Comparison of ENCODE assay signal across 18 mouse cellular contexts in the genomic region with DNA sequence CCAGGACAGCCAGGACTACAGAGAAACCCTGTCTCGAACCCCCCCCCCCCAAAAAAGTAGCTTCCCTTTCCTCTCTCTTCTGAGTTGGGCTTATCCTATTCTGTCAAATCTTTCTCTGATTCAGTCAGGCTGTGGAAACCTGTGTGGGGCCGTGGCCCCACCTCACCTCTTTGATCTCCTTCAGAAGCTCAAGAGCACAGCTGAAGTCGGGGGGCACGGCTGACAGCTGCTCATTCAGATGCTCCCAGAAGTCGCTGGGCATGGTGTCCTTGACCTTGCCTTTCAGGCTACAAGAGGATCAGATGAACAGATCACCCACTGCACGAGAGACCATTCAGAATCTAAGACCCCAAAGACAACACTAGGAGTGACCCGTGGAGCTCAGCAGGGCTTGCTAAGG. TPM values are rescaled to one million over a fixed set of nuclear protein-coding genes. Genes with fewer than 3 reads are reported as not detected.
"Had no signal": no experiment of that assay in that cellular context is flagged by ENCODE, and none has a peak within 500 bp of the region (broad histone marks: within the 10 kb centered on the region; RNA-seq: fewer than 3 reads in every experiment).

No protein-coding gene starts in this region.

- DNase-seq: lung, adult 18-20 months; lung, embryonic 14.5 days; lung, postnatal 10 days; lung, postnatal 4 days; midbrain, embryonic 14.5 days; retina, postnatal 1 day; right cerebral cortex, adult 18-20 months; right cerebral cortex, postnatal 14 days had no signal

- H3K4me3 ChIP-seq: liver, embryonic 12.5 days; midbrain, embryonic 10.5 days; midbrain, embryonic 12.5 days; myocyte; neural tube, embryonic 13.5 days; neural tube, embryonic 15.5 days; stomach, embryonic 15.5 days had no signal

- H3K36me3 ChIP-seq: liver, embryonic 12.5 days; midbrain, embryonic 10.5 days; midbrain, embryonic 12.5 days; neural tube, embryonic 13.5 days; neural tube, embryonic 15.5 days; stomach, embryonic 15.5 days had no signal

- H3K27ac ChIP-seq: liver, embryonic 12.5 days; liver, embryonic 14.5 days; midbrain, embryonic 10.5 days; midbrain, embryonic 12.5 days; neural tube, embryonic 13.5 days; neural tube, embryonic 15.5 days; stomach, embryonic 15.5 days; stomach, postnatal 0 days had no signal

- H3K4me1 ChIP-seq: neural tube, embryonic 13.5 days; stomach, embryonic 15.5 days had no signal

- H3K27me3 ChIP-seq: neural tube, embryonic 13.5 days; neural tube, embryonic 15.5 days; stomach, embryonic 15.5 days had no signal

- H3K9me3 ChIP-seq: liver, embryonic 12.5 days; midbrain, embryonic 10.5 days; midbrain, embryonic 12.5 days; neural tube, embryonic 13.5 days; neural tube, embryonic 15.5 days; stomach, embryonic 15.5 days had no signal

RNA-seq across cellular contexts. Expression of a gene that starts 6.0 kb away (rescaled TPM):
- total RNA-seq: liver, adult 2 months had no signal
- polyA plus RNA-seq: liver, adult 2 months; myocyte had no signal
